Mouse (Mus musculus) lung, adult 2 months (tissue): Measurements from ENCODE around the gene Slc38a1. TPM values are rescaled to one million over a fixed set of nuclear protein-coding genes. Genes with fewer than 3 reads are reported as not detected.

Experiments
- DNase-seq: peaks from one replicate; pipeline ENCODE4 v3.0.0; 2022
- H3K4me1 ChIP-seq: fragments of 200-500 bp; 2 replicates; pipeline ENCODE4 v1.6.1; 2011; ENCODE audit warnings: low read length; ENCODE audit not compliant: control insufficient read depth, insufficient read depth
- H3K4me3 ChIP-seq: fragments of 200-500 bp; replicated peaks from 2 replicates; pipeline ENCODE3; 2011; ENCODE audit warnings: low read depth, mild to moderate bottlenecking, control low read depth, low read length; ENCODE audit errors: extremely low read depth
- CTCF ChIP-seq: fragments of 200-500 bp; IDR thresholded peaks from 2 replicates; pipeline ENCODE4 v1.5.1; 2011; ENCODE audit warnings: mild to moderate bottlenecking, low read length, control low read depth; ENCODE audit not compliant: insufficient read depth
- POLR2A ChIP-seq: fragments of 200-500 bp; IDR thresholded peaks from 2 replicates; pipeline ENCODE4 v1.6.1; 2011; ENCODE audit warnings: low read depth, mild to moderate bottlenecking, control low read depth, low read length, borderline replicate concordance; ENCODE audit errors: extremely low read depth
- WGBS: fragments of 180-500 bp; shearing (Covaris S2); methylation state at CpG from one replicate; pipeline ENCODE4 v1.1.7; 2018; 5-methylcytosine and 5-hydroxymethylcytosine counted together
- polyA plus RNA-seq: library from polyadenylated mRNA; depleted of rRNA; stranded (reverse); fragments of >200 nt; gene quantifications from 2 replicates; pipeline ENCODE4 v1.2.3, GENCODE M21; 2012

The Slc38a1 gene
- polyA plus RNA-seq, 1 experiment, result 19.9 TPM

GRCm38 (mm10) chr15:96660590-96661141, 18.0 kb upstream of the Slc38a1 start:
- TF ChIP-seq POLR2A, result no peak
- TF ChIP-seq CTCF, result no peak
- H3K4me1 ChIP-seq, result no peaks in the 10 kb centered on the region; the same call in 1 of the 2 replicates
- H3K4me3 ChIP-seq, result no peak overlapping the region
- 43% methylated on average over 13 of the region's 13 CpGs for WGBS
- no peak for DNase-seq

GRCm38 (mm10) chr15:96658275-96658602, 15.5 kb upstream of the Slc38a1 start:
- Histone ChIP-seq H3K4me1 (no peaks in the 10 kb centered on the region; the same call in 1 of the 2 replicates), H3K4me3 (no peak overlapping the region)
- no peak for TF ChIP-seq POLR2A
- WGBS, result 44% methylated on average over 14 of the region's 14 CpGs
- no peak for DNase-seq

- no peak for DNase-seq
- no peaks in the 10 kb centered on the region; the same call in 1 of the 2 replicates for H3K4me1 ChIP-seq
- TF ChIP-seq POLR2A (no peak), CTCF (no peak)
- H3K4me3 ChIP-seq, result no peak overlapping the region
- 54% methylated on average over 17 of the region's 17 CpGs for WGBS
These were observed 15.0 kb upstream of the Slc38a1 start for GRCm38 (mm10) chr15:96657576-96658274.

GRCm38 (mm10) chr15:96655514-96655913, 12.8 kb upstream of the Slc38a1 start:
- WGBS, result 47% methylated on average over 14 of the region's 14 CpGs
- DNase-seq, result no peak
- no peak overlapping the region for H3K4me3 ChIP-seq
- no peak for TF ChIP-seq CTCF
- TF ChIP-seq POLR2A, result no peak
- no peaks in the 10 kb centered on the region for H3K4me1 ChIP-seq

- no peaks in the 10 kb centered on the region for H3K4me1 ChIP-seq
- DNase-seq, result no peak
- no peak overlapping the region for H3K4me3 ChIP-seq
- 42% methylated on average over 8 of the region's 8 CpGs for WGBS
- TF ChIP-seq POLR2A (0 out of 2 replicates have a peak, but pooled peaks have one; percentile 14), CTCF (no peak)
These were observed 12.0 kb upstream of the Slc38a1 start for GRCm38 (mm10) chr15:96654714-96655113.

GRCm38 (mm10) chr15:96653011-96653410, 10.3 kb upstream of the Slc38a1 start:
- Histone ChIP-seq H3K4me3 (no peak overlapping the region), H3K4me1 (no peaks in the 10 kb centered on the region)
- TF ChIP-seq CTCF, result no peak
- no peak for TF ChIP-seq POLR2A
- no peak for DNase-seq
- 94% methylated on average over 16 of the region's 16 CpGs for WGBS

GRCm38 (mm10) chr15:96652531-96652930, 9.8 kb upstream of the Slc38a1 start:
- TF ChIP-seq POLR2A (no peak), CTCF (no peak)
- no peaks in the 10 kb centered on the region for H3K4me1 ChIP-seq
- no peak overlapping the region for H3K4me3 ChIP-seq
- 70% methylated on average over 10 of the region's 10 CpGs for WGBS
- no peak for DNase-seq

- no peak overlapping the region for H3K4me3 ChIP-seq
- no peaks in the 10 kb centered on the region for H3K4me1 ChIP-seq
- DNase-seq, result no peak
- 44% methylated on average over 15 of the region's 15 CpGs for WGBS
- TF ChIP-seq CTCF, result no peak
- TF ChIP-seq POLR2A, result no peak
These were observed 4.7 kb upstream of the Slc38a1 start for GRCm38 (mm10) chr15:96647376-96647775.

- Histone ChIP-seq H3K4me3 (peak overlapping the region; percentile 75), H3K4me1 (peaks cover 6% of the 10 kb centered on the region; the same call in 1 of the 2 replicates)
- TF ChIP-seq CTCF (no peak), POLR2A (no peak)
- under 1% methylated on average over 31 of the region's 31 CpGs for WGBS
- DNase-seq, result peak; percentile 46
These were observed 785 bp downstream of the Slc38a1 start for GRCm38 (mm10) chr15:96641821-96642435.
